Mouse (Mus musculus): ENCODE data around the gene Pcdh9.

Pcdh9 gene

DNA sequence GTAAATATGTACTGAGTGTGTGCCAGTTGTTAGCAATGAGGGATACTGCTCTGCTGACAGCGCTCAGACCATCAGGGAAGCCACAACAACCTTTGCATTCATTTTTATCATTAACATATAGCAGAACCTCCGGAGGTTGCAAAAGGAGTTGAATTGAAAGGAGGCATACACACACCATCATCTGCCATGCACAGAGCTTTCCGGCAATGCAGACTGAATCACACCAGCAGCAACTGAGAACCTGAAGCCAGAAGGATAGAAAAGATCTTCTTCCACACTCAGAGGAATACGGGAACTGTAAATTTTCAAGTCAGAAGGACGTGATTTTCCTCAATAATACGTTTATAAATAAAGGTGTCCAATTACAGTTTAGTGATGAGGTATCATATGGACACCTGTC lies 747.1 kb downstream of the Pcdh9 start:
- no peak for DNase-seq (ENCODE audit: low spot score)

DNA sequence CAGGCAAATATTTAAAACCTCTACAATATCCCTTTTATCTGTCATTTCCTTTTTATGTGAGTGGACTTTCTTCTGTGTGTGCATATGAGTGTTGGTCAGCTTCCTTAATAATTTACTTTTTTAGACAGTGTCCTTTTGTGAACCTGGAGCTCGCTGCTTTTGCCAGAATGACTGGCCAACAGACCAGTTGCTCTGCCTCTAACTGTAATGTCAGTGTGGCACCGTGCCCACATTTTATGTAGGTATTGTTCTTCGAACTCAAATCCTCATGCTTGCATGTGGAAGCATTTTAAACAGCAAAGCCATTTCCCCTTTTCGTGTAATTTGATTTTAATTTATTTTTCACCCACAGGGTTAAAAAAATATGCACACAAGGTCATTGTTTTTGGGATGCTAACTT lies 748.4 kb downstream of the Pcdh9 start:
- DNase-seq (ENCODE audit: low spot score) = no peak

DNA sequence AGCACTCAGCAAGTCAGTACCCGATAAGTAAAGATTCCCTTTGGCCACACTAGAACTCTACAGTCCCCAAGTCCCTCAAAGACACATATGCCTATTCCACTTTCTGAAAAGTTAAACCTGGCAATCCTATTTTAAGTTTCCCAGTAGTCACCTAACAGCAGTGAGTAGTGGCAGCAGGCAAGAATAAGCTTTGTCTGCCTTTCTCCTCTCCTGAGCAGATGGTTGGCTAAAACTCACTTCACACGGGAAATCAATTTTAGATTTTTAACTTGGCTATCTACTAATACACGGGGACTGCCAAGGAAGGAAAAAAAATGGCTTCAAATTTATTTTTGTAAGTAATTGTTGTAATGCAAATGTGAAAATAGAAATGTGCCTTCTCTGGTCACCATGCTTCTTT lies 763.5 kb downstream of the Pcdh9 start:
- DNase-seq (ENCODE audit: low spot score) = no peak

DNA sequence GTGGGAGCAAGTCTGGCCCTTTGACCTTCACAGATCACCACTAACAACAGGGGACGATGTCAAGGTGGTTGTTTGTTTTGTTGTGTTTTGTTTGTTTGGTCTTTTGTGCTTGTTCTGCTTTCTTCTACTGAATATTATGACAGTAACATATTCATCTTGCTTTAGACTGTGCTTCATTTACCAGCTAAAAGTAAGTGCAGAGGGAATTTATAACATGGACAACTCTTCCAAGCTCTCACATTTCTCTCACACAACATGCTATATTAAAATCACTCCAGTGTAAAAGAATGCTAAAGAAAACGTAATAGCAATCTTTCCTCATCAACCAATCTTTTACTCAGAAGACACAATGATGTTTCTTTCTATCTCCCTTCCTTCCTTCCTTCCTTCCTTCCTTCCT lies 787.7 kb downstream of the Pcdh9 start:
- DNase-seq (ENCODE audit: low spot score) = no peak

DNA sequence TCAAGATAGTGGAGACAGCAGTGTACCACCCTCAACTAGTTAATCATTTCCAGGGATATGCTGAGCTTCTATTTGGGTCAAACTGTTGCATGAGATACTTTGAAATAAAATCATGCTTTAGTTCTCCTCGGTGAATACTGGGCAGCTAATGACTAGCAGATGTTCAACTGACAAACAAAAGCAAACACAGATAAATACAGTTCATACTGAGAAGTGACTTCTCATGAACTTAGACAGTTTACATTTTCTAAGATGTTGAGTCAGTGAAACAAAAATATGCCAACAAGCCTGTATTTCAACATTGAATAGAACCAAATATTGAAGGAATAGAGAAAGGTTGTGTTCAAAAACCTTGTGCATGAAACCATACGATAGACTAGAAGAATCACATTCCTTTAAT lies 795.4 kb downstream of the Pcdh9 start:
- DNase-seq (ENCODE audit: low spot score) = no peak

DNA sequence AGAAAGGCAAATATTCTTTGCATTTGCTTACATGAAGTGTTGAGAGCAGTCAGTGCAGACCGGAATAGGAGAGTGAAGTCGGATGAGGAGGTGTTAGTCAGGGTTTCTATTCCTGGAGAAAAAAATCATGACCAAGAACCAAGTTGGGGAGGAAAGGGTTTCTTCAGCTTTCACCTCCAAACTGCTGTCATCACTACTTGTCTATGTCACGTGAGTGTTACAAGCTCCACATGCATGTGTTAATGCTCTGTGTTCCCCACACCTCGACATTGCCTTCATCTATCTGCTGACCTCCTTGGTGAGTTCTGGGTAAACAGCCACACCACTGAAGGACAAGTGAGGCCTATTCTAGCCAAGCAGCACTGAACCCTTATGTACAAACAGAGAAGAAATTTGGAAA lies 797.7 kb downstream of the Pcdh9 start:
- DNase-seq (ENCODE audit: low spot score) = no peak

DNA sequence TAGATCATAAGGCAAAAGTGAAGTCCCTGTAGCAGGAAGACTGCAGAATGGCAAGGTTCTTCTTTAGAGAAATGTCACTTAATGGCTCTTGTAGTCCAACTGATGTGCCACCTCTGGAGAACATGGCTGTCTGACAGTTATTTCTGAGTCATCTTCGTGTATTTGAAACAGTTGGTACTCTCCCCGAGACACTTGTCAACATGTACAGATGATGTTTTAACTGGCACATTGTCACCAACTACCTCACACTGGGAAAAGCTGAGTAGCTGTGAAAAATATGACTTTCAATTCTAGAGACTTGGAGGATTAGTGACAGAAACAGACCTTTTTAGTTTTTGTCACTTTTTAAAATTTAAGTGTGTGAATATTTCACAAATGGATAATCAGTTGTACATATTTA lies 804.8 kb downstream of the Pcdh9 start:
- DNase-seq (ENCODE audit: low spot score) = no peak

DNA sequence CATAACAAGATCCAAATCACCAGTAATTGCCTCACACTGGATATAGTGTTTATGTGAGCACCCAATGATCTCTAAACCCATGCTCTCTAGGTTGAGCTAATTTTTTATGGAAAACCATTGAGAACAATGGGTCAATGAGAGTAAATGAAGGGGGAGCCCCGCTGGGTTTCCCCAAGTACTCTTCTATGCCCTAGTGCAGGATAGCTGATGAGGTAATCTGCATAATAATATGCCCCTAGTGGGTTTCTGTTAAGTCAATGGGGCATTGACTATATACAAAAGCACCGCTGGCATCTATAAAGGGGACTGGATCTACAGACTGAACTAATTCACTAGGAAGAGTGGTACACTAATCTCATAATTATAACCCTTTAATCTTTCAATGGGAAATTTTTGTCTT lies 807.3 kb downstream of the Pcdh9 start:
- DNase-seq (ENCODE audit: low spot score) = no peak

DNA sequence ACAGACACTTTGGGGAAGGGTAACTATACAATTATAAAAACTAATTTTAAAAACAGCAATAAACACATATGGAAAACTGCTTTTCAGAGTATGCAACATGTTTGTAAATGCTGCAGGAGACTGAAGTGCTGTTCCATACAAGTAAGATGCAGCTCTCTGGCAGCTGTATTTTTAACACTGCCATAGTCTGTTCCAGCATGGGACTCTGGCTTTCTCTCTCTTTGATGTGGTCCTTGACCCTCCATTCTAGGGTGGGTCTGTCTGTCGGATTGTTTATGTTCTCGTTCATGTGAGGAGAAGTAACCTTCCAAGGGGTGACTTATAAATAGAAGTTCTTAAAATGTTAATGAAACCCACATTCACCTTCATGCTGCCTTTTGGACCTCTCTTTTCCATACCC lies 809.6 kb downstream of the Pcdh9 start:
- no peak for DNase-seq (ENCODE audit: low spot score)

DNA sequence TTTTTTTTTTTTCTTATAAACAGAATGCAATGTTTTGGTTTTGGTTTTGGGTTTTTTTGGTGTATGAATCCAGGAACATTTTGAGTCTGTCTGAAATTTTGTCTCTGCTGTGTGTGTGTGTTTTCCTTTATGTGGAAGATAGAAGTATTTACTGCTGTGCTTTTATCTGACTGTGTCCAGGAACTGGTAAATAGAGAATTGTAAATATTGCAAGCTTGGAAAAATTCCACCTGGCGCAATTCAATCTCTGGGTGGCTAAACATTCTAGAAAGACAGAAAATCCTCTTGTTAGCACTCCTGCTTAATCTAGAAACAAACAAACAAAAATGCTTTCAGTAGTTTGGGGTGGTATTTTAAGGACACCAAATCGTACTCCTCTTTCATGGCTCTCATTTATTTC lies 814.7 kb downstream of the Pcdh9 start:
- DNase-seq (ENCODE audit: low spot score) = no peak

DNA sequence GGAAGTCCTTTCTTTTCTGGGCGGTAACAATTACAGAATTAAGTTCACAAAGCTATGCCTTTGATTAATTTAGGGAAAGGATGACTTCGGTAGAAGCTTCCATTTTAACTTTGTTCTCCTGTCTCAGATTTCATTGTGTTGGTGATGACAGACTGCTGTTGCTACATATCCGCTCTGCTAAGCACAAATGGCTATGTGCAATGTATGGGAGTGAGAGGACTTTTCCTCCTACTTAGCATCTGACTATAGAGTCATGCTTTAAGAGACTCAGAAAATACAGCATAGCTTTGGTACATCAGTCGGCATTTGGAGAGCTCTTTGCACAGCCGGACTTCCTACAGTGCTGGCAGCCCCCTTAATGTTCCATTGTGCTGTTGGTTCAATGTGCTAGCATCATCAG lies 818.1 kb downstream of the Pcdh9 start:
- DNase-seq (ENCODE audit: low spot score) = no peak

DNA sequence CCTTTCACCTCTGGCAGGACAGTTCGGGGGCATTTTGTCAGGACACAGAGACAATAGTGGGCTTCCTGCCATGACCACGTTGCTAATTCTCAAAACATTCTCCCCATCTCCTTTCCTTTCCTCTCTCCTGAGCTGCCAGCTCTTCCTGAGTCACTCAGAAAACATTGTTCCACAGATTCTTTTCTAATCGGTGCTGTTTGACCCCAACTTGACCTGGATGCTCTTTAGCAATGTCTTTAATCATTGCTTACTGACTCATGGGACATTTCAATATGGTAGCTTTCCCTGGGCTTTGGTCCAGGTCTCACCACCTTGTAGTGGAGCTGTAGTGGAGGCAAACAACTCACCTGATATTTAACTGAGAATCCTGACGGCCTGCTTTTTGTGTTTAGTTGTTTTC lies 820.3 kb downstream of the Pcdh9 start:
- no peak for DNase-seq (ENCODE audit: low spot score)

DNA sequence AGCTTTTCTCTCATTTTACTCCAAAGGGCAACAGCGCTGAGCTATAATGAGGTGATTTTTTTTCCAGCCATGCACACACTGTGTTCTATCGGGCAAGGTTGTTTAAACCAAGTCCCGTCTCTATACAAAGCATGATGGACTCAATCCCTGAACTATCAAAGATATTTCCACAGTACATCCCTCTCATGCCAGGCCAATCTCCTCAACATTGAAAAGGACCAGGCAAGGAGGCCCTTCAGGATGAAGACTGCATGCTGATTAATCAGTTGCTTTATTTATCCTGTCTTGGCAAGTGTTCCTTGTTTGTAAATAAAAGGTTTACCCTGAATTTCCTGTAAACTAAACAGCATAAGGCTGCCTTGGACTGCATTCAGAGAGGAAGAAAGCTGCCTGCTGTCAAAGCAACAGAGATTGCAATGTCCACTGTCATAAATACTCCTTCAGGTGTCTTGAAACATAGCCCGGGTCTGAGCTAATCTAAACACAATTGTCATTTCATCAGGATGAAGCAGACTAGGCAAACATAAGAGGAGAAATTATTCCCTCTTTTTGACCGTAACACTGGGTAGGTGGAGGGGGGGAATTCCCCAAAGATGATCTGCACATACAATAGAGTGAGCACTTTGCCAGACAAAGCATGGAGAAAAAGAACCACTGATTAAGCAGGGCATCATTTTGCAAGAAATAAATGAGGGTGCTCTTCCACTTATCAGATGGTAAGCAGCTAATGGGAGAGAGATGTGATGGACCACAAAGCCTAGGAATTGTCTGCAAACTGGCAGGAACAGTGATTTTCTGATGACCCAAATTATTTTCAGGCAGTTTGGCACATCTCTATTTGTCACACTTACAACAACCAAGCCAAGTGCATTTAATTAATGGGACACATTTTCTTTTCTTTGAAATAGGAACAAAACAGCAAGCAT lies 822.8 kb downstream of the Pcdh9 start:
- DNase-seq (ENCODE audit: low spot score) = no peak

DNA sequence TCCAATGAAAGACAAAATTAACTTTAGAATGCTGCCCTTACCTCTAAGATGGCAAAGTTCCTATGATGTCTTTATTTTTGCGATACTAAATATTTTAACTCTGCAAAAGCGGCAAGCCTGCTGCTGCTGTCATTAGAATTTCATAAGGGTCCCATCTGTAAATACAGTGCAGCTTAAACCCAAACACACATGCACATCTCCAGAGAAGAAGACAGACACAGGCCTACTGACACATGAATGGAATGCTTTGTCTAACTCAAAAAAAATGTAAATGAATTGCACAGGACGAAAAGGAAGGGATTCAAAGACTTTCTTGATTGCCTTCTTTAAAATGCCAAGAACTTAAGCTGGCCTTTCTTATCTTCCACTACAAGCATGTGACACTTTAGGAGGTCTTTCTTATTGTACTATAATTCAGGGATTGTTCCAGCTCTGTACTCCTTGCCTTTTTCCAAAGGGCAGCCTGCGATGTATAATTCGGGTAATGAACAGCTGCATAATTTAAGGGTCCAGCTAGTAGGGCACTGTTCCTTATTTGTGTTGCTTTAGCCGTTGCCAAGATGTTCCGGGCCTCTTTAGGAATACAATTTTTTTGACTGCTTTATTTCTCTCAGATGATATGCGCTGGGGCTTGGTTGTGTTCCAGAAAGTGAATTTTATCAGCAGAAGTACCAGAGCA lies 823.6 kb downstream of the Pcdh9 start:
- DNase-seq (ENCODE audit: low spot score) = no peak

DNA sequence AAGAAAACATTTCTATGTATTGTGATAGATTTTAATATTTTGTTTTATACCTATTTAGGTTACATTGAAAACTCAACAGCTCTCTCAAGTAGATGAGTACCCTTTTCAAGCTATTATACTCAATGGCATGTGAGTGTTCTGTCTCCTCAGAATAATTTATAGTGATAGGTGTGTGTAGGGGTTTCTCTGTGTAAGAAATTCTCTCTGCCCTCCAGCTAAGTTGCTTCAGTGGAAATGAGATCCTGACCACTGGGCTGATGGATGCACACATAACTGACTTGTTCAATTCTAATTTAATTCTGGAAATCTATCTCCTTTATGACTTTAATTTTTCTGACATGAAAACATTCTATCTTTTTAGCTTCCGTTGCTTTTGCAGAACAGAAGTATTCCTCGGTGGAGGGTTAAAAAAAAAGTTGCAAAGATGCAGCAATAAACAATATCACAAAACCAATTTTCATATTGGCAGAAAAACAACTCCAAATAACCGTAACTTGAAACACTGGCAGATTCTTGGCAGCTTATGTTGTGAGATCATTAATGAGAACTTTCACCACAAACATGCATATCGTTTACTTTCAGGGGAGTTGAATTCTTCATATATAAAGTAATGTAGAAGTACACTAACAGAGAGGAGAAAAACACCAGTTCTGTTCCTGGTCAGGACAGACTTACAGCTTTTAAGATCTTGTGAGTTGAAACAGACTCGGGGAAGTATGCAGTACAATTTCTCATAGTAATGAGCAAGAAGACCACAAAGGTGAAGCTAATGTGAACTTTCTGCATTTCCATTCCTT lies 828.5 kb downstream of the Pcdh9 start:
- DNase-seq (ENCODE audit: low spot score) = no peak

DNA sequence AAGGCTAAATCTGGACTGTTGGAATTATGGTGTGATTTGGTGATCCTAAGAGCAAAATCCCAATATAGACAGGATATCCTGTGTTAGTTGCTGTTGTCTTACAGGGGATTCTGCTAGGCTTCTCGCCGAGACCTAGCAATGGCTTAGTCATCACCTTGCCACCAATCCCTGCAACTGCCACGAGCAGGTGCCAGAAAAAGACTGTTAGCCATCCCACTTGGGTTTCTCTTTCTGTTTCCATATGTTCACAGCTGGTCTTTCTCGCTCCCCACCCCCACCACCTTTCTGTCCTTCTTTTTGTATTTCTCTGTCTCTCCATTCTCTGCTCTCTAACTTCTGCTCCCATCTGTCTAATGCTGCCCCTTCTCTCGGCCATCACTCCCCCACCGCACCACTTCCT lies 831.7 kb downstream of the Pcdh9 start:
- no peak for DNase-seq (ENCODE audit: low spot score)

DNA sequence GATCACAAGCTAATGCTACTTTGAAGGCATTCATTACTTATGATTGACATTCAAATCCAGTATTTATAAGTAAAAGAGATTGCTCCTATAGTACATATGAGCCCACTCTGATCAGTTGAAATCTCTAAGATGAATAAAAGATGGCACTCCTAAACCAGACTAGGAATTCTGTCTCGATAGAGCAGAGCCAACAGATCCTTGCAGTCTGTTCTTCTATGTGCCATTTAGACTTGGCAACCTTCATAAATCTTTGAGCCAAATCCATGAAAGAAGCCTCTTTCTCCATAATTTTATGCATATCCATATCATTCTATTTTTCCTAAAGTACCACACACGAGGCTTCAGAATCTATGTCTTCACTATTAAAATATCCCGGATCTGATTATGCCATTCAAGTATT lies 834.5 kb downstream of the Pcdh9 start:
- no peak for DNase-seq (ENCODE audit: low spot score)

DNA sequence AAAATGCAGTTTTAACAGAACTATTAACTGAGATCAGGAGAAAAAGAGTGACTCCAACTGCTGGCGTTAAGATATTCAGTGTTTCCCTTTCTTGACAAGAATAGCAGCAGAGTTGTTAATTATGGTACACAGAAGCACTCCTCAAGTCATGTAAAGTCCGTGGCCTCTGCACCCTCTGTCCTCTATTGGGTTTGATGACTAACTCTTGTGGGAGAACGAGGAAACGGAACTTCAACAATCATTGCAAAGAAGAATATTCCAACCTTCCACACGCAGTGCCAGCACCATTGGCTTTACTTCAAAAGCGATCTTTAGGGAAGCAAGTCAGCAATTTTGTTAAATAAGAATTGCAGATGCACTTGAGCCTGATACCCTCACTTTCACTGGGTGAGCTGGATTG lies 849.9 kb downstream of the Pcdh9 start:
- no peak for DNase-seq (ENCODE audit: low spot score)

DNA sequence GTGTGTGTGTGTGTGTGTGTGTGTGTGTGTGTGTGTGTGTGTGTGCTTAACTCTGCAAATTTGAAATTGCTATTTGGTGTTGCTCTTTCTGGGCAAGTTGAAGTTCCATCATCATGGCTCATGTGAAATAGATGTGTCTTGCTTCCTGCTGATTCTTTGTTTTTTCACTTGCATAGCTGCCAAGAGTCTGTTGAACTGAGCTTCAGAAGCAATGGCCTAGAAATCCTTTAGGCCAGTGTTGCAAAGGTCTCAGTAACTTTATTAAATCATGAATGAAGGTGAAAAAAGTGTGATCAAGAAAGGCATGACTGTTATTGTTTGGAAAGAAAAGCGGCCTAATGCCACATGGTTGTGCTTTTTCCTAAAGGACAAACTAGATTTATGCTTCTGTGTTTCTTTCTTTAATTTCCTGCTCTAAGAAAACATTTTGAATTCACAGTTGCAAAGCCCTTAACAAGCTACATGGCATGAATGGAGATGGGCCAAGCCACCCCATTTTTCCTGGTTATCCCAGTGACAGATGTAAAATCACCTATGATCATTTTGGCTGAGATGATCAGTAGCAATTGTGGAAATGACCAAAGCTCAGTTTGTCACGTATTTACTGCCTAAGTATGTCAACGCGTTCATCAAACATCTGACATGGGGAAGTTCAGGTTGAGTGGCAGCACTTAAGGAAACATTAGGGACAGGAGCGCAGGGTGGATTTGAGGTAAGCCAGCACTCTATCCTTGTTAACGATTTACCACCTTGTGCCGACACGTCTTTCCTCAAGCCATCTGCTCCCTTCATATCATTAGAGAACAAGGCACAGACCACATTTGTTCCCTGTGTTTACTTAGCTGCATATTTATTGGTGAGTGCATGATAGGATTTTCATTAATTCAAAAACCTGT lies 850.9 kb downstream of the Pcdh9 start:
- no peak for DNase-seq (ENCODE audit: low spot score)

DNA sequence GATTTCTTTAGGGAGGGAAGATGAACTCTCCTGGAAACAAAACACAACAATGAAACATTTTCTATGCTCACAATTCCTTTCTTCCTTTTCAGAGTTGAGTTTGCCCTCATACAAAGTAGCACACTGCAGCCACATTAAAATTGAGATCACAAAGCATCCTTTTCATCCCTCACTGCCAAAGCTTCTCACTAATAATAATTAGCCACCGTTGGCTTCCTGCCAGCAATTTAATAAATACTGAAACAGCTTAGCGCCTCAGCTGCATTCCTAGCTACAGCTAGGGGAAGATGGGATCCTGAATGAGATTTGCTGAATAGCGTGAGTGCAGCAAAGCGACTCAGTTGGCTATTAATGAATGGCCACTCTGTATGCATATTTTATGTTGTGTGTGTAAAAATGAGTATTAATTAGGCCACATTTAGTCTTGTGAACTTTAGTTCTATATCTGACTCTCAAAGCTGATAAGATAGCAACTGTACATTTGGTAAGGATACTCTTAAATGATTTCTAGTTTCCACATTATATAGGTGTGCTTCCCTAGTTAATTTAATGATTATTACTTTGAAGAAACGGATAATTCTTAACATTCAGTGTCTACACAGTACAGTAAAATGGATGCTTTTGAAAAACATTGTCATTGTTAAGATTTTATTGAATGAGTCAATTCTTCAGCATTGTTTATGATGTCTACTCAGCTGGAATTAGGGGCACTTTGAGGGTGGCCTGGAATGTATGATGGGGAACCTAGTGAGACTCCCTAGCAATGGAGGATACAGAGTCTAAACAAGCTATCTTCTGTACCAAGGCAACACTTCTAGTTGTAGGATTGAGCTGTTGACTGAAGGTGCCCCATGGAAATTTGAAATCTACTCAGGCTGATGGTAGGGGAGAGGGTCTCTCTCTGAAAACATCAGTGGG lies 881.1 kb downstream of the Pcdh9 start:
- DNase-seq (ENCODE audit: low spot score) = no peak
